Mouse (Mus musculus): ENCODE data around the gene Gpc3.

DNA sequence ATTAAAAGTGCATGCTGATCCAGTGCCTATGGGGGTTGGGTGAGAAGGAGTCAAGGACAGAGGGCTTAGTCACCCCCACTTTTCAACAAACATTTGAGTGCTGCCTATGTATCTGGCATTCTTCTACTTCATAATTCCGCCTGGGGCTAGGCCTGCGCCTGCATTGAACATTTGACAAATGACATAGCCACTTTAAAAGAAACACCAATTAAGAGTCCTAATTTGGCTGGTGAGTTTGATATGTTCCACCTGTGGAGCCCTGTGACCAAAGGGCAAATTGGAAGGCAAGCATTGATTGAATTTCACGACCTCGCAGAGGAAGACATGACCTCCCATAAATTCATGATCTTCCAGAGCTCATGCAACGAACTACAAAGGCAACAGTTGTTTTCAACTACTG, 2.4 kb upstream of the Gpc3 start:
- TF ChIP-seq CTCF (IDR thresholded peaks at IDR 0.05; ENCODE audit: low read depth, low read length) (no peak), POLR2A (IDR thresholded peaks at IDR 0.05; ENCODE audit: borderline replicate concordance, low read depth, low read length) (no peak)
